Mouse (Mus musculus) myocyte (in vitro differentiated cells): Measurements from ENCODE around the gene Chodl. TPM values are rescaled to one million over a fixed set of nuclear protein-coding genes. Genes with fewer than 3 reads are reported as not detected.

Experiments
- H3K27me3 ChIP-seq: one replicate; pipeline ENCODE4 v1.6.1; 2011; ENCODE audit not compliant: control insufficient read depth, insufficient read depth, insufficient read length
- H3K36me3 ChIP-seq: one replicate; pipeline ENCODE4 v1.6.1; 2011; ENCODE audit not compliant: control insufficient read depth, insufficient read depth
- H3K4me2 ChIP-seq: one replicate; pipeline ENCODE4 v1.6.1; 2011; ENCODE audit warnings: low read depth, control low read depth
- H3K4me3 ChIP-seq: one replicate; pipeline ENCODE4 v1.5.1; 2011; ENCODE audit warnings: mild to moderate bottlenecking, control low read depth, moderate library complexity
- H3K79me2 ChIP-seq: one replicate; pipeline ENCODE4 v1.6.1; 2011; ENCODE audit not compliant: control insufficient read depth, insufficient read depth
- H3ac ChIP-seq: one replicate; pipeline ENCODE4 v1.6.1; 2011; ENCODE audit not compliant: control insufficient read depth, insufficient read length
- CEBPB ChIP-seq: IDR thresholded peaks from 2 replicates; pipeline ENCODE4 v1.6.1; 2011; ENCODE audit warnings: mild to moderate bottlenecking, moderate library complexity; ENCODE audit not compliant: poor library complexity, insufficient read depth, severe bottlenecking
- E2F4 ChIP-seq: IDR thresholded peaks from one replicate; pipeline ENCODE4 v1.6.1; 2011; ENCODE audit warnings: mild to moderate bottlenecking, control low read depth, moderate library complexity; ENCODE audit not compliant: insufficient read depth
- MAX ChIP-seq: IDR thresholded peaks from one replicate; pipeline ENCODE4 v1.6.1; 2011; ENCODE audit warnings: low read depth, mild to moderate bottlenecking, control low read depth
- MYOD1 ChIP-seq, 3 experiments: IDR thresholded peaks; one replicate each; pipeline ENCODE4 v1.6.1; 2011; ENCODE audit warnings: control low read depth in 2 of 3, low read depth in 2 of 3, mild to moderate bottlenecking in 2 of 3, moderate library complexity in 1 of 3; ENCODE audit not compliant: insufficient read length in 2 of 3, control insufficient read depth in 1 of 3
- MYOG ChIP-seq, 3 experiments: IDR thresholded peaks; one replicate each; pipeline ENCODE4 v1.6.1; 2011; ENCODE audit warnings: control low read depth in 2 of 3, low read depth in 2 of 3, mild to moderate bottlenecking in 2 of 3; ENCODE audit not compliant: insufficient read length in 2 of 3, control insufficient read depth in 1 of 3, insufficient read depth in 1 of 3
- POLR2A ChIP-seq: IDR thresholded peaks from one replicate; pipeline ENCODE4 v1.6.1; 2011; ENCODE audit warnings: low read depth, mild to moderate bottlenecking, control low read depth, moderate library complexity; ENCODE audit not compliant: insufficient read length
- POLR2AphosphoS2 ChIP-seq: IDR thresholded peaks from one replicate; pipeline ENCODE4 v1.6.1; 2011; ENCODE audit warnings: low read depth, control low read depth; ENCODE audit not compliant: insufficient read length
- REST ChIP-seq: IDR thresholded peaks from one replicate; pipeline ENCODE4 v1.6.1; 2011; ENCODE audit warnings: mild to moderate bottlenecking, control low read depth, moderate library complexity; ENCODE audit not compliant: insufficient read depth, insufficient read length
- SRF ChIP-seq: IDR thresholded peaks from one replicate; pipeline ENCODE4 v1.6.1; 2011; ENCODE audit warnings: low read depth; ENCODE audit not compliant: control insufficient read depth, insufficient read length
- TCF12 ChIP-seq: IDR thresholded peaks from one replicate; pipeline ENCODE4 v1.6.1; 2011; ENCODE audit warnings: mild to moderate bottlenecking, control low read depth; ENCODE audit not compliant: poor library complexity, insufficient read depth, severe bottlenecking
- TCF3 ChIP-seq: IDR thresholded peaks from one replicate; pipeline ENCODE4 v1.6.1; 2011; ENCODE audit warnings: low read depth, control low read depth; ENCODE audit not compliant: insufficient read length
- USF1 ChIP-seq: IDR thresholded peaks from one replicate; pipeline ENCODE4 v1.6.1; 2011; ENCODE audit warnings: low read depth, mild to moderate bottlenecking, control low read depth, moderate library complexity
- polyA plus RNA-seq: library from polyadenylated mRNA; unstranded; fragments of >200 nt; fragmentation: generic; extraction: Trizol; gene quantifications from one replicate; pipeline ENCODE4 v1.2.1, GENCODE M21; 2012; ENCODE audit warnings: missing spikeins

Gene Chodl
- polyA plus RNA-seq, 1 experiment = 0.01 TPM

GRCm38 (mm10) chr16:78950359-78950758 is 19.6 kb downstream of the Chodl start:
- Histone ChIP-seq H3K36me3 (no peaks in the 10 kb centered on the region), H3ac (no peak overlapping the region), H3K4me3 (no peak overlapping the region), H3K79me2 (no peaks in the 10 kb centered on the region), H3K4me2 (peak overlapping the region; percentile 1), H3K27me3 (no peaks in the 10 kb centered on the region)
- TF ChIP-seq E2F4 = no peak
- no peak for TF ChIP-seq USF1
- TF ChIP-seq MYOG (IDR thresholded peaks at IDR 0.05; ENCODE audit: control insufficient read depth in 1 of 3, insufficient read depth in 1 of 3, insufficient read length in 2 of 3, low read depth in 2 of 3) = no peak
- TF ChIP-seq POLR2AphosphoS2 = no peak
- no peak for TF ChIP-seq SRF
- no peak for TF ChIP-seq TCF12
- no peak for TF ChIP-seq POLR2A
- no peak for TF ChIP-seq REST
- TF ChIP-seq MYOD1 (IDR thresholded peaks at IDR 0.05; ENCODE audit: control insufficient read depth in 1 of 3, insufficient read length in 2 of 3, low read depth in 2 of 3) = no peak
- no peak for TF ChIP-seq CEBPB
- no peak for TF ChIP-seq TCF3
- TF ChIP-seq MAX = no peak

- no peak overlapping the region for H3K4me3 ChIP-seq
- TF ChIP-seq TCF12 (no peak), SRF (no peak), REST (no peak), TCF3 (no peak), POLR2AphosphoS2 (no peak), MAX (no peak), E2F4 (no peak), USF1 (no peak), MYOG (IDR thresholded peaks at IDR 0.05; ENCODE audit: control insufficient read depth in 1 of 3, insufficient read depth in 1 of 3, insufficient read length in 2 of 3, low read depth in 2 of 3) (no peak), MYOD1 (IDR thresholded peaks at IDR 0.05; ENCODE audit: control insufficient read depth in 1 of 3, insufficient read length in 2 of 3, low read depth in 2 of 3) (no peak), POLR2A (no peak), CEBPB (no peak)
- H3K79me2 ChIP-seq = no peaks in the 10 kb centered on the region
- no peak overlapping the region for H3ac ChIP-seq
- H3K36me3 ChIP-seq = no peaks in the 10 kb centered on the region
- H3K4me2 ChIP-seq = no peak overlapping the region
- no peaks in the 10 kb centered on the region for H3K27me3 ChIP-seq
Measured at GRCm38 (mm10) chr16:78957434-78957833, 26.7 kb downstream of the Chodl start.

GRCm38 (mm10) chr16:78969091-78969731 is 38.5 kb downstream of the Chodl start:
- Histone ChIP-seq H3K27me3 (no peaks in the 10 kb centered on the region), H3K36me3 (no peaks in the 10 kb centered on the region), H3K4me2 (peak overlapping the region; percentile 33), H3K4me3 (no peak overlapping the region), H3K79me2 (no peaks in the 10 kb centered on the region), H3ac (no peak overlapping the region)
- TF ChIP-seq USF1 = no peak
- no peak for TF ChIP-seq MYOG (IDR thresholded peaks at IDR 0.05; ENCODE audit: control insufficient read depth in 1 of 3, insufficient read depth in 1 of 3, insufficient read length in 2 of 3, low read depth in 2 of 3)
- no peak for TF ChIP-seq POLR2A
- no peak for TF ChIP-seq MYOD1 (IDR thresholded peaks at IDR 0.05; ENCODE audit: control insufficient read depth in 1 of 3, insufficient read length in 2 of 3, low read depth in 2 of 3)
- no peak for TF ChIP-seq TCF12
- no peak for TF ChIP-seq CEBPB
- TF ChIP-seq REST = no peak
- no peak for TF ChIP-seq POLR2AphosphoS2
- no peak for TF ChIP-seq SRF
- TF ChIP-seq E2F4 = no peak
- no peak for TF ChIP-seq MAX
- TF ChIP-seq TCF3 = no peak

GRCm38 (mm10) chr16:78974099-78974498 is 43.4 kb downstream of the Chodl start:
- no peak for TF ChIP-seq MYOG (IDR thresholded peaks at IDR 0.05; ENCODE audit: control insufficient read depth in 1 of 3, insufficient read depth in 1 of 3, insufficient read length in 2 of 3, low read depth in 2 of 3)
- TF ChIP-seq SRF = no peak
- no peak for TF ChIP-seq TCF3
- no peak for TF ChIP-seq USF1
- no peak for TF ChIP-seq TCF12
- Histone ChIP-seq H3K27me3 (no peaks in the 10 kb centered on the region), H3ac (no peak overlapping the region), H3K4me2 (no peak overlapping the region), H3K36me3 (no peaks in the 10 kb centered on the region), H3K4me3 (no peak overlapping the region), H3K79me2 (no peaks in the 10 kb centered on the region)

GRCm38 (mm10) chr16:78976384-78976783 is 45.6 kb downstream of the Chodl start:
- Histone ChIP-seq H3K4me3 (no peak overlapping the region), H3K36me3 (no peaks in the 10 kb centered on the region), H3K79me2 (no peaks in the 10 kb centered on the region), H3K4me2 (no peak overlapping the region), H3ac (no peak overlapping the region), H3K27me3 (no peaks in the 10 kb centered on the region)
- TF ChIP-seq MYOD1 (IDR thresholded peaks at IDR 0.05; ENCODE audit: control insufficient read depth in 1 of 3, insufficient read length in 2 of 3, low read depth in 2 of 3) (no peak), USF1 (no peak), REST (no peak), MYOG (IDR thresholded peaks at IDR 0.05; ENCODE audit: control insufficient read depth in 1 of 3, insufficient read depth in 1 of 3, insufficient read length in 2 of 3, low read depth in 2 of 3) (no peak), TCF3 (no peak), SRF (no peak), POLR2AphosphoS2 (no peak), POLR2A (no peak), MAX (no peak), E2F4 (no peak), CEBPB (no peak), TCF12 (no peak)
